Mouse (Mus musculus) hindbrain, embryonic 15.5 days (tissue): ENCODE data around the gene Sult3a1. TPM values are rescaled to one million over a fixed set of nuclear protein-coding genes. Genes with fewer than 3 reads are reported as not detected.
"Not testable (repeated sequence)": the region's sequence is repeated elsewhere in the genome, so short reads cannot be mapped to it uniquely, and the experiment has no call there.

Source experiments
- ATAC-seq: fragments of 200-750 bp; cut with Nextera tagmentation; 2 replicates; pipeline ENCODE4 v1.8.0; 2017; ENCODE audit warnings: low read depth, moderate number of reproducible peaks, moderate TSS enrichment; ENCODE audit not compliant: low FRiP score
- H3K27ac ChIP-seq: fragments of 300-500 bp; sonication (generic); replicated peaks from 2 replicates; pipeline ENCODE4 v1.5.1; 2015; ENCODE audit warnings: mild to moderate bottlenecking, inconsistent platforms
- H3K27me3 ChIP-seq: fragments of 300-500 bp; sonication (generic); 2 replicates; pipeline ENCODE4 v1.6.1; 2015; ENCODE audit warnings: control low read depth, inconsistent platforms
- H3K36me3 ChIP-seq: fragments of 300-500 bp; sonication (generic); 2 replicates; pipeline ENCODE4 v1.6.1; 2015; ENCODE audit warnings: control low read depth, inconsistent platforms
- H3K4me1 ChIP-seq: fragments of 300-500 bp; sonication (generic); replicated peaks from 2 replicates; pipeline ENCODE4 v1.6.1; 2015; ENCODE audit warnings: control low read depth, inconsistent platforms
- H3K4me2 ChIP-seq: fragments of 300-500 bp; sonication (generic); 2 replicates; pipeline ENCODE4 v1.6.1; 2015; ENCODE audit warnings: moderate library complexity, mild to moderate bottlenecking, inconsistent platforms
- H3K4me3 ChIP-seq: fragments of 300-500 bp; sonication (generic); 2 replicates; pipeline ENCODE4 v1.5.1; 2015; ENCODE audit warnings: mild to moderate bottlenecking, inconsistent platforms
- H3K9ac ChIP-seq: fragments of 300-500 bp; sonication (generic); 2 replicates; pipeline ENCODE4 v1.6.1; 2015; ENCODE audit warnings: inconsistent platforms
- H3K9me3 ChIP-seq: fragments of 300-500 bp; sonication (generic); 2 replicates; pipeline ENCODE4 v1.6.1; 2016; ENCODE audit warnings: control low read depth, inconsistent platforms
- WGBS: fragments of 180-500 bp; shearing (Covaris S2); methylation state at CpG from one replicate; pipeline ENCODE4 v1.1.7; 2015; 5-methylcytosine and 5-hydroxymethylcytosine counted together
- polyA plus RNA-seq: library from polyadenylated mRNA; unstranded; fragments of >200 nt; fragmentation: Nextera tagmentation; extraction: Ambion mirVana; gene quantifications from 2 replicates; pipeline ENCODE4 v1.2.1, GENCODE M21; 2015

Gene Sult3a1
- not detected in 2 replicates for polyA plus RNA-seq

DNA sequence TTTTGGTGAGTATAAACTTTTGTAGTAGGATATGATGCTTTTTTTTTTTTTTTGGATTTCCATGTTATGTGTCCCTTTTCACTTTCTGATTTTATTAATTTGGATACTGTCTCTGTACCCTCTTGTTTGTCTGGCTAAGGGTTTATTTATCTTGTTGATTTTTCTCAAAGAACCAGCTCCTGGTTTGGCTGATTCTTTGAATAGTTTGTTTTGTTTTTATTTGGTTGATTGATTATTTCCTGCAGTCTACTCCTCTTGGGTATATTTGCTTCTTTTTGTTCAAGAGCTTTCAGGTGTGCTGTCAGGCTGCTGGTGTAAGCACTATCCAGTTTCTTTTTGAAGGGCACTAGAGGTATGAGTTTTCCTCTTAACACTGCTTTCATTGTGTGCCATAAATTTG lies at the start of gene Sult3a1:
Gene Sult3a1, plus strand, starts transcription at position 301 of the 400 bp plus-strand sequence.
- Histone ChIP-seq H3K9me3 (no peaks in the 10 kb centered on the region), H3K4me2 (no peak within 1 kb of the TSS), H3K4me3 (no peak within 1 kb of the TSS), H3K4me1 (no peaks in the 10 kb centered on the region), H3K27ac (no peak within 1 kb of the TSS), H3K36me3 (no peaks in the 10 kb centered on the region), H3K27me3 (no peaks in the 10 kb centered on the region), H3K9ac (no peak within 1 kb of the TSS)
- no peak for ATAC-seq

DNA sequence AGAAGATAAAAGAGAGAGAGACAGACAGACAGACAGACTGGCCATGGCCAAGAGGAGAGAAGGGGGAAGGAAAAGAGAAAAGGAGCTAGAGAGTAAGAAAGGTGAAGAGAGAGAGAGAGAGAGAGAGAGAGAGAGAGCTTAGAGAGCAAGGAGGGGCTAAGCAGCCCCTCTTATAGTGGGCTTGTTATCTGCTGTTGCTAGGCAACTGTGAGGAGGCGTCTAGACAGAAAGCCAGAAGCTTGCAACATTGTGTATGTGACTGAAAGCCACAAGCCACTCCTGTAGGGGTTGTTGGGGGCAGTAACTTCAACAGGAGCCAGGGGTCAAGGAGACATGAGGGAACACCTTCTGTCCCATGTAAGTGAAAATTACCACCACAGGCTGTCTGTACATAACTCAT lies 45.7 kb upstream of the Sult3a1 start:
- H3K9me3 ChIP-seq = no peaks in the 10 kb centered on the region
- ATAC-seq = no peak
- H3K27ac ChIP-seq = no peak overlapping the region
- no peaks in the 10 kb centered on the region for H3K27me3 ChIP-seq
- no peak overlapping the region for H3K4me2 ChIP-seq
- H3K36me3 ChIP-seq = no peaks in the 10 kb centered on the region
- no peak overlapping the region for H3K9ac ChIP-seq
- 25% methylated on average over 1 of the region's 1 CpGs for WGBS
- no peaks in the 10 kb centered on the region for H3K4me1 ChIP-seq
- H3K4me3 ChIP-seq = no peak overlapping the region

DNA sequence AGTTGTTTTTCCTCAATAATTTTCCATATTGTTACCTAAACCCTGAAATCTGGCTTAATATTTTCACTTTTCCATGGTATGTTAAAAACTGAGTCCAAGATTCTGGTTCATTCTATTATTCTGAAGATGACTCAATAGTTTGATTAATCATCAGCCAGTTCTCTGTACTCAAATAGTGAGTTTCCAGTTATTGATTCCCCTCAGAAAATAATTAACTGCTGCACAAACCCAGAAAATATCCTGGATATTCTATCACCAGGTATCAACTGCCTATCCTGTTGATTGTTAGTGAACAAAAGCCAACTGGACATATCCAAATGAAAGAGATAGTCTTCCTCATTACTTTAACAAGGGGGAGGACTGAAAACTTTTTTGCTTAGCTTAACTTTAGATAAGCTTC lies 43.3 kb upstream of the Sult3a1 start:
- no peak overlapping the region for H3K27ac ChIP-seq
- no peak overlapping the region for H3K4me3 ChIP-seq
- no peak overlapping the region for H3K4me2 ChIP-seq
- no peaks in the 10 kb centered on the region for H3K9me3 ChIP-seq
- H3K36me3 ChIP-seq = no peaks in the 10 kb centered on the region
- H3K9ac ChIP-seq = no peak overlapping the region
- no peak for ATAC-seq
- H3K4me1 ChIP-seq = no peaks in the 10 kb centered on the region
- no peaks in the 10 kb centered on the region for H3K27me3 ChIP-seq

DNA sequence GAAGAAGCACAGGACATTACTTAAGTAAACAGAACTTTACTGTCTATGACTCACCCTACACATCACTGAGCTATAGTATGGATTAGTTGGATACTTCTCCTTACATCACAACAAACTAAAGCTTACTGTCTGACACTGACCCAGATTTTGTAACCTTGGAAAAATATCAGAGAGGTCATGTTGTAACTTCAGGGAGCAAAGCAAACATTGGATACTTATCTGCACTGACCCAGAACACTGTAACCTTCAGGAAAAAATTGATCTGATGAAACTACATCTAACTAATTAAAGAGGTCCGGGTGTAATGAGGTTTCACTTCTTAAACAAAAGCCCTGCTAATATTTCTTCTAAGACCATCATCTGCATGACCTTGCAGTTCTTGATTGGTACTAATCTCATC lies 40.6 kb upstream of the Sult3a1 start:
- H3K36me3 ChIP-seq = no peaks in the 10 kb centered on the region
- H3K4me3 ChIP-seq = no peak overlapping the region
- no peak for ATAC-seq
- 64% methylated on average over 1 of the region's 1 CpGs for WGBS
- H3K4me2 ChIP-seq = no peak overlapping the region
- no peak overlapping the region for H3K9ac ChIP-seq
- H3K27ac ChIP-seq = no peak overlapping the region
- no peaks in the 10 kb centered on the region for H3K27me3 ChIP-seq
- no peaks in the 10 kb centered on the region for H3K4me1 ChIP-seq
- no peaks in the 10 kb centered on the region for H3K9me3 ChIP-seq

DNA sequence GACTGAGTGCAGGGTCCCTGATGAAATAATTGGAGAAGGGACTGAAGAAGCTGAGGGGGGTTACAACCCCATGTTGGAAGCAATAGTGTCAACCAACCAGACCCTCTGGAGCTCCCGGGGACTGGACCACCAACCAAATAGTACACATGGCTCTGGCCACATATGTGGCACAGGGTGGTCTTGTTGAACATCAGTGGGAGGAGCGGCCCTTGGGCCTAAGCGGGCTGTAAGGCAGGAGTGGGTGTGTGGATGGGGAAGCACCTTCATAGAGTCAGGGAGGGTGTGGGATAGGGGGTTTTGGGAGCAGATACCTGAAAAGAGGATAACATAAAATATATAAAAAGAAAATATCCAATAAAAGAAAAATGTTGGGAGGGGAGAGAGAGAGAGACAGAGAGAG lies 36.6 kb upstream of the Sult3a1 start:
- ATAC-seq = no peak
- Histone ChIP-seq H3K9ac (no peak overlapping the region), H3K36me3 (no peaks in the 10 kb centered on the region), H3K4me3 (no peak overlapping the region), H3K4me1 (no peaks in the 10 kb centered on the region), H3K9me3 (no peaks in the 10 kb centered on the region), H3K27ac (no peak overlapping the region), H3K4me2 (no peak overlapping the region), H3K27me3 (no peaks in the 10 kb centered on the region)
- whole genome bisulfite sequencing = 96% methylated on average over 3 of the region's 3 CpGs

DNA sequence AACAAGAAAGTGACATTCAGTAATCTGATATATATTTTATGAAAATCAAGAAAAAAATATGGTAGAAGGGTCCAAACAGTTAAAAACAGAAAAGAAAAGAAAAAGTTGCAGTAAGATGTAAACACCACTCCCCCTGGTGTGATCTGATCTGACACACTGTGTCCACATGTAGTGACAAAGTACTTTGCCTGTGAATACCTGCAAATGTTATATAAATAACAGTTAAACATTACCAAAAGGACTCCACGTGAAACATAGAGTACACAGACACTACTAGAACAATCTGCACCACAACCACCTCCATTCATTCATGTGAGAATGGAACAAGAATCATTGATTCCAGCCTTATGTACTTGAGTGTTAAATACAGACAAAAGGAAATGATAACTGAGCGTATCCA lies 8.5 kb downstream of the Sult3a1 start:
- Histone ChIP-seq H3K4me3 (no peak overlapping the region), H3K4me2 (no peak overlapping the region), H3K4me1 (no peaks in the 10 kb centered on the region), H3K9ac (no peak overlapping the region), H3K9me3 (no peaks in the 10 kb centered on the region), H3K27ac (no peak overlapping the region), H3K36me3 (no peaks in the 10 kb centered on the region), H3K27me3 (no peaks in the 10 kb centered on the region)
- WGBS = 83% methylated on average over 2 of the region's 2 CpGs
- ATAC-seq = no peak

DNA sequence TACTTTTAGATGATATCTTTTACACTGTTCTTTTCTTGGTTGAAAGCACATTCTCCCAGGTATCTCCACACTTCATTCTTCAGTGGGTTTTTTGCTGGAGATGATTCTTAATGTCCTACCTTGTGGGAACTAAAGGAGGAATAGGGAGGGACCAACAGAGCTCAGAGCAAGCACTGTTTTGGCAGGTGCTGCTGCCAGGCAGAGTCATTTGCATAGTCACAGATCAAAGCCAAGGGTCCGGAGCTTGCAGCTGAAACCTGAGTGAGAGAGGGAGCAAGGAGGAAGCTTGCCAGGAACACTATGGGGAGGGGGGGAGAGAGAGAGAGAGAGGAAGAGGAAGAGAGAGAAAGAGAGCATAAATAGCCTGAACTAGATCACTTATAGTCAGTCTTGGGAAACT lies 12.9 kb downstream of the Sult3a1 start:
- Histone ChIP-seq H3K9me3 (no peaks in the 10 kb centered on the region), H3K36me3 (no peaks in the 10 kb centered on the region), H3K27ac (no peak overlapping the region), H3K27me3 (no peaks in the 10 kb centered on the region), H3K4me2 (no peak overlapping the region), H3K4me3 (no peak overlapping the region), H3K4me1 (no peaks in the 10 kb centered on the region), H3K9ac (no peak overlapping the region)
- ATAC-seq = no peak
- WGBS = 17% methylated on average over 1 of the region's 1 CpGs

DNA sequence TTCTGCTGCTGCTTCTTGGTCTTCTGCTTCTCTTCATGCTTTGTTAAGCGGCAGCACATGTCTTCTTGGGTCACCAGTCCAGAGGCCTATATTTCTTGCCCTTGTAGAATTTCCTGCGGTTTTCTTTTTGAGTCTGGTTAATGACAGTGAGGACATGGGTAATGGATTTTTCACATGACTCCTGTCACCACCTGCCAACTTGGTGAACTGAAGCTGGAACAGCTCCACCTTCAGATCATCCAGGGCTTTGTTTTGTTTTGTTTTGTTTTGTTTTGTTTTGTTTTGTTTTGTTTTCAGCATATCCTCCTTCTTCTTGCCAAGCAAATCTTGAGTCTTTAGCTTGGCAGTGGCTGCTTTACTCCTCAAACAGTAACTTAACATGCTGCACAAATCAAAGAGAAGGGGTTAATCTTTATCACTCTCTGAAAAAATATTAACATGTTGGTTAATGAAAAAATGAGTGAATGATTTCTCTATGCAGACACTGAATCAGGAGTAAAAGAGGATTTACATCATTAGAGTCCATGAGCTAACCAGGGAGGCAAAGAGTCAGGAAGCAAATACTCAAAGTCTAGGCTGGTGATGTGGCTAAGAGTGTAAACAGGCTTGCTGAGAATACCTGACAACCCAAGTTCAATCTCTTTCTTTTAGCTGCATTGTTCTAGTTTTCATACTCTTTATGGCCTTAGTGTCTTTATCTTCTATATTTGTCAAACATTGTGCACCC lies 15.3 kb downstream of the Sult3a1 start:
- Histone ChIP-seq H3K9me3 (no peaks in the 10 kb centered on the region), H3K9ac (no peak overlapping the region), H3K27me3 (no peaks in the 10 kb centered on the region), H3K4me3 (no peak overlapping the region), H3K27ac (no peak overlapping the region), H3K4me1 (no peaks in the 10 kb centered on the region), H3K36me3 (no peaks in the 10 kb centered on the region), H3K4me2 (no peak overlapping the region)
- ATAC-seq = no peak
- 93% methylated on average over 2 of the region's 2 CpGs for WGBS

DNA sequence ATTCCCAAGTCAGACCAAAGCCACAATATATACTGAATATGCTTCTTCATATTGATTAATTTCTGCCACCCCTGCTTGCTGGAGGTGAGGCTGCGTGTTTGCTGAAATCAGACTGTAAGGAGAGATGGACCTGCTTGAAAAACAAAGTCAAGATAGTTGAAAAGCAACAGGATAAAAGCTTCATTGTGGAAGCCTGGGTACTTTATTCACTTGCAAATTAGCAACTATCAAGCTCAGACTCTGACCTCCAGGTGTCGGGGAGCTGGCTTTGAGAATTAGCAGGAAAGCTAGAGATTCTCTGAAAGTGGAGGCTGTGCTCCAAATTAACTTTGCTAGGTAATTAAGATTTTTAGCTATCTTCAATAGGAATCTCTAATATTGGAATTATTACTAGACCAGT lies 24.9 kb downstream of the Sult3a1 start:
- H3K27me3 ChIP-seq, H3K9me3 ChIP-seq, H3K4me3 ChIP-seq, H3K4me1 ChIP-seq, H3K9ac ChIP-seq, H3K4me2 ChIP-seq, H3K36me3 ChIP-seq, ATAC-seq, H3K27ac ChIP-seq: not testable (repeated sequence)
- WGBS = 72% methylated on average over 2 of the region's 2 CpGs

DNA sequence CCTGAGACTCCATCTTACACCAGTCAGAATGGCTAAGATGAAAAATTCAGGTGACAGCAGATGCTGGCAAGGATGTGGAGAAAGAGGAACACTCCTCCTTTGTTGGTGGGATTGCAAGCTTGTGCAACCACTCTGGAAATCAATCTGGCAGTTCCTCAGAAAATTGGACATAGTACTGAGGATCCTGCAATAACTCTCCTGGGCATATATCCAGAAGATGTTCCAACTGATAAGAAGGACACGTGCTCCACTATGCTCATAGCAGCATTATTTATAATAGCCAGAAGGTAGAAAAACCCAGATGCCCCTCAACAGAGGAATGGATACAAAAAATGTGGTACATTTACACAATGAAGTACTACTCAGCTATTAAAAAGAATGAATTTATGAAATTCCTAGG lies 44.0 kb downstream of the Sult3a1 start:
- H3K4me2 ChIP-seq, ATAC-seq, H3K27ac ChIP-seq, H3K4me1 ChIP-seq, H3K9me3 ChIP-seq, H3K9ac ChIP-seq, H3K36me3 ChIP-seq, H3K4me3 ChIP-seq, H3K27me3 ChIP-seq: not testable (repeated sequence)
- WGBS = 84% methylated on average over 1 of the region's 1 CpGs

DNA sequence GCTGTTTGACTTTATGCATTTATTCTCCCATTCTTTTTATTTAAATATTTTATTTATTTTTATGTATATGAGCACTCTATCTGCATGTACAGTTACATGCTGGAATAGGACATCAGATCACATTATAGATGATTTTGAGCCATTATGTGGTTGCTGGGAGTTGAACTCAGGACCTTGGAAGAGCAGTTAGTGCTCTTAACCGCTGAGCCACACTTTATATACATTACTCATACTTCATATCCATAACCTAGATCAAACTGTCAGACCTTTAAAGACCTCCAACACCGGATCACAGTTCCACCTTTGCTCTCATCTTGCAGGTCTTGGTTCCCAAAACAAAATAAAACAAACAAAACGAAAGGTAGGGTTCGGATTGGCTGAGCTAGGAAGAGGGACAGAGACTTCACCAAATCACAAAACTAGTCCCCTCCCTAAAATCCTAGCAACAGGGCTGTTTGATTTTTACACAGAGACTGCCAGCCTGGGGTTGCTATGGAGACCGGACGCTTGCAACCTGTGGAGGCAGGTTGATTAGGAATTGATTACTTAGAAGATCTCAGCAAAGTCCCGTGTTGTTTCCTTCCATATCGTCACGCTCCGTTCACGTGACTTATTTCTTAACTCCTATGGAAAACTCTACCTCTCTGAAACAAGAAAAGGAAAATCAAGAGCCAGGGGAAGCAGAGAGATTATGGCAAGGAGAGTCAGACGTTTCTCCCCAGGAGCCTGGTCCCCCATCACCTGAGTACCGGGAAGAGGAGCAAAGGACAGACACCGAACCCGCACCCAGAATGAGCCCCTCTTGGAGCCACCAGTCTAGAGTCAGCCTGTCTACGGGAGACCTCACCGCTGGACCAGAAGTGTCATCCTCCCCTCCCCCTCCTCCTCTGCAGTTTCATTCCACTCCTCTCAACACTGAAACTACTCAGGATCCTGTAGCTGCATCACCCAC lies 47.3 kb downstream of the Sult3a1 start, which contains the start of gene Rsph4a:
Gene Rsph4a, plus strand, starts transcription at position 582 of the 952 bp plus-strand sequence.
- H3K4me2 ChIP-seq = peak within 1 kb of the TSS; percentile 87
- H3K9me3 ChIP-seq = no peaks in the 10 kb centered on the region
- H3K4me1 ChIP-seq = peaks cover 6% of the 10 kb centered on the region
- peak within 1 kb of the TSS; percentile 33; the same call in 1 of the 2 replicates for H3K9ac ChIP-seq
- H3K4me3 ChIP-seq = peak within 1 kb of the TSS; percentile 49
- no peaks in the 10 kb centered on the region for H3K36me3 ChIP-seq
- peak; percentile 100 for ATAC-seq
- 7% methylated on average over 17 of the region's 17 CpGs for WGBS
- H3K27me3 ChIP-seq = no peaks in the 10 kb centered on the region
- no peak within 1 kb of the TSS for H3K27ac ChIP-seq

DNA sequence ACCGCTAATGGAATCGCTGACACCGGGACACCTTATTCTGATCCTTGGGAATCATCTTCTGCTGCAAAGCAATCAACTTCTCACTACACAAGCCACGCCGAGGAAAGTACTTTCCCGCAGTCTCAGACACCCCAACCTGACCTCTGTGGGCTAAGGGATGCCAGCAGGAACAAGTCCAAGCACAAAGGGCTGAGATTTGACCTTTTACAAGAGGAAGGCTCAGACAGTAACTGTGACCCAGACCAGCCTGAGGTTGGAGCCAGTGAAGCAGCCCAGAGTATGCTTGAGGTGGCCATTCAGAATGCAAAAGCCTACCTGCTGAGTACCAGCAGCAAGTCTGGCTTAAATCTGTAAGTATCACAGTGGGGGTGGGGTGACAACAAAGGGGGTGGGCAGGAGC lies 48.0 kb downstream of the Sult3a1 start:
- Histone ChIP-seq H3K9ac (no peak overlapping the region), H3K9me3 (no peaks in the 10 kb centered on the region), H3K4me2 (peak overlapping the region; percentile 87), H3K4me3 (peak overlapping the region; percentile 49), H3K4me1 (peaks cover 6% of the 10 kb centered on the region), H3K27ac (no peak overlapping the region), H3K36me3 (no peaks in the 10 kb centered on the region), H3K27me3 (no peaks in the 10 kb centered on the region)
- peak; percentile 50; the same call in 1 of the 2 replicates for ATAC-seq
- WGBS = 4% methylated on average over 6 of the region's 6 CpGs
